Mouse (Mus musculus): ENCODE data around the gene Pigyl.

Pigyl gene

DNA sequence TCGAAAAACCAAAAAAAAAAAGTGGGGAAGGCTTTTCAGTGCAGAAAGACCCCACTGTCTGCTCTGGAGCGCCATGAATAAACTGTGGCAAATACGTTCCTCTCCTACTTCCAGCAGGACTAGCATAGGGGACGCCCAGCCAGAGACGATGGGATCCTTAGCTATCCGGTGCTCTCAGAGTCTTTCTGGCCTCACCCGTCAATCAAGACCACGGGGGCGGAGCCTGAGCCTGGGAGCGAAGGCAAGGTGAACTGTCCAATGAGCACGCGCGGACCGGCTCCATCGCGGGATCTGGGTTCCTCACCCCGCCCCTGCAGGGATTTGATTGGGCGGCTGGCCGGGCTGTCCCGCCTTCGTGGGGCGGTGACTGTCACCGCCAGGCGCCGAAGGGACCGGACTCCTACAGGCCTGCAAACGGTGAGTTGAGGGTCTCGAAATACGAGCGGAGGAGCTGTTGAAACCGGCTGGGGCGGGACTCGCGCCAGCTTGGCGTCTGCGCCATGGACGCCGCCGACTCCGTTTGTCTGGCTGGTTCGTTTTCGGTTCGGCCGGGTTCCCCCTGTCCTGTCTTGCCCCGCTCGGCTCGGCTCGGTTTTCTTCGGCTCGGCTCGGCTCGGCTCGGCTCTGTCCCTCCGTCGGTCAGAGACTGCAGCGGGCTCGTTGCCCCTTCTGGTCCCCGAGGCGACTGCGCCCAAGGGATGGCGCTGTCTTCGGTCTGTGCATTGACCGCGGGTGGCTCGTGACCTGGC lies at the start of gene Pigyl:
Pigyl (plus strand) TSS at position 350 of the 749 bp plus-strand sequence.
- DNase-seq (ENCODE audit: low spot score), result peak; percentile 97

GRCm38 (mm10) chr9:22108194-22108593 lies 48.5 kb upstream of the Pigyl start:
- DNase-seq (ENCODE audit: low spot score), result no peak

DNA sequence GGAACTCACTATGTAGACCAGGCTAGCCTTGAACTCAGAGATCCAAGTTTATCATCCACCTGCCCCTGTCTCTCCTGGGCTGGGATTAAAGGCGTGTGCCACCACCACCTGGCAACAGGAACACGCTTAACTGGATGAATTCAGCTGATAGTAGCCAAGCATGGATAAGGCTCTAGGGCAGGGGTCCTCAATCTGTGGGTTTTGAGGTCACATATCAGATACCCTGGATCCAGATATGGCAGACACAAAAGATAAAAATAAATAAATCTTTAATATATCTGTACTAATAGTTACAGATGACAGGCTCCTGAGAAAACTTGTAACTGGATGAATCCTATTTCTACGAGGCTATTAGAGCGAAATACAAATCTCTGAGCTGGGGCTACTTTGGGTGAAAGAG lies 41.0 kb upstream of the Pigyl start:
- no peak for DNase-seq (ENCODE audit: low spot score)

DNA sequence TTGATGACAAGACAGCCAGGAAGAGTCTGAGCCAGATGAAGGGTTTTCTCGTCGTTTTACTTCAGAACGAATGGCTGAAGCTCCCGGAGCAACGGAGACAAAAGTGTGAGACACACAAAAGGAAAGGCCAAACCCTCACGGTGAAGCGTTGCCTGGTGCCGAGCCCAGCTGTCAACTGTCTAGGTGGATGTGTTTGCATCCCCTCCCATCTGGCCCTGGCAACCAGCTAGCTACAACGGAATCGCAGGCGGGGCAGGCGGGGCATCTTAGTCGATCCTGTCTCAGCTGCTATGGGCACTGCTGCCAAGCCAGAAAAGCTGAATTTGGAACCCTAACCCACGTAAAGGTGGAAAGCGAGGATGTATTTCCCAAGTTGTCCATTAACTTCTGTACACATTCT lies 40.6 kb upstream of the Pigyl start:
- no peak for DNase-seq (ENCODE audit: low spot score)

- peak; percentile 95 for DNase-seq (ENCODE audit: low spot score)
Measured at GRCm38 (mm10) chr9:22116740-22117426, 39.8 kb upstream of the Pigyl start, which contains the start of gene Elof1. Gene Elof1 (minus strand): TSS chr9:22117172.

DNA sequence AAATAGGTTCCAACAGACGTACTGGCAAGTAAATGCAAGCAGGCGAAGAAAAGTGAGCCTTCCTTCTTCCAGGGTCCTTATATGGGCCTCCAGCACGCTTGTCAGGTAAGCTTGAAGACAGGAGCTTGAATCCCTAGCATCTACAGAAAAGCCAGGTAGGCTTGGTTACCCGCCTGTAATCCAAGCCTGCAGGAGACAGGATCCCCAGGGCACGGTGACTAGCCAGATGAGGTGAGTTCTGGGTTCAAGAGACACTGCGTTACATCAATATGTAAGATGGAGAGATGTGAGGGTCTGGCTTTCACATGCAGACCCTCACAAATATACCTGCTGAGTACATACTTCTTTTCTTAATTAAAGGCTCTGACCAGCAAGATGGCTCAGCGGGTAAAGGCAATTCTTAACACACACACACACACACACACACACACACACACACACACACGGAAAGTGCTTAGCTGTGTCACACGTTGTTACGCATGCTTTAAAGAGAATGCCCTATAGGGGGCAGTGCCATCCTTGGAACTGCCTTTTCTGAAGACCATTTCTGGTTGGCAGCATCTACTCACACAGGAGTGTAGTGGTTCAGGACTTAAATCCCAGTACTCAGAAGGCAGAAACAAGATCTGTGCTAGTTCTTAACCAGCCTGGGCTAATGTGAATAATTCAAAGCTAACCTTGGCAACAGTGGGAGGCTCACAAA lies 38.7 kb upstream of the Pigyl start:
- peak; percentile 78 for DNase-seq (ENCODE audit: low spot score)

DNA sequence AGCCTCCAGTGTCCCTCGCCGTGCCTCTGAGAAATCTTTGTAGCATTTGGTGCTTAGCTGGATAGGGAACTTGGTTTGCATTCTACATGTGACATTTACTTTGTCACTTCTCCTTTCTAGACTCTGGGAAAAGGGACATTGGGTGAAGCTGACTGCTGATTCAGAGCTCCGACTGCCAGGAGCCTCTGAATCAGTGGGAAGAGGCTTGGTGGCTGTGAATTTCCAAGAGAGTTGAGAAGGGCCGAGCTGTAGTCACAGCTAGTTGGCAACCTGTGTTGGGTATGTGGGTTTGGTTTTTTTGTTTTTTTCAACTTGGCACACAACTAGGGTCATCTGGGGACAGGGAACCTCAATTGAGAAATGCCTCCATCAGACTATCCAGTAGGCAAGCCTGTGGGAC lies 37.1 kb upstream of the Pigyl start:
- DNase-seq (ENCODE audit: low spot score), result no peak

DNA sequence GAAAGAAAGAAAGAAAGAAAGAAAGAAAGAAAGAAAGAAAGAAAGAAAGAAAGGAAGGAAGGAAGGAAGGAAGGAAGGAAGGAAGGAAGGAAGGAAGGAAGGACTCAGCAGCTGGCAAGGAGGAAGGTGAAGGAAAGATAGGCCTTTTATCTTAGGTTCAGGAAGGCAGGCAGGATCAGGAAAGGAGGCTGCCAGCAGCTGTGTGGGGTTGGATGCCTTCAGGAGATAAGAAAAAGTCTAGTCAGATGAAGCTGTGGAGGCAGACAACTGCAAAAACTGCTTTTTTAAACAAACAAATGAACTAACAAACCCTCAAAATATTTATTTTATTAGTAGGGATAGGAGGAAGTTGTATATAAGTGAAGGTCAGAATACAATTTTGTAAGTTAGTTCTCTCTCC lies 35.1 kb upstream of the Pigyl start:
- no peak for DNase-seq (ENCODE audit: low spot score)

- DNase-seq (ENCODE audit: low spot score), result no peak
Measured at GRCm38 (mm10) chr9:22122005-22122404, 34.6 kb upstream of the Pigyl start.

GRCm38 (mm10) chr9:22123069-22123609 lies 33.5 kb upstream of the Pigyl start:
- peak; percentile 34 for DNase-seq (ENCODE audit: low spot score)

DNA sequence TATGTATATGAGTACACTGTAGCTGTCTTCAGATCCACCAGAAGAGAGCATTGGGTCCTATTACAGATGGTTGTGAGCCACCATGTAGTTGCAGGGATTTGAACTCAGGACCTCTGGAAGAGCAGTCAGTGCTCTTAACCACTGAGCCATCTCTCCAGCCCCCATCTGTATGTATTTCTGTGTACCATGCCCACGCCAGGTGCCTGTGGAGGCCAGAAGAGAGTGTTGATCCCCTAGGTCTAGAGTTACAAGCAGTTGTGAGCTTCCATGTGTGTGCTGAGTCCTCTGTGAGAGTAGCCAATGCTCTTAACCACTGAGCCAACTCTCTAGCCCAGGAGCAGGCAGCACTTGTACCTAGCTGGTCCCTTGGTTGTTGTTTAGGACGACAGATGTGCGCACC lies 32.5 kb upstream of the Pigyl start:
- DNase-seq (ENCODE audit: low spot score), result no peak

- DNase-seq (ENCODE audit: low spot score), result no peak
Measured at GRCm38 (mm10) chr9:22125246-22126027, 31.2 kb upstream of the Pigyl start.

- DNase-seq (ENCODE audit: low spot score), result peak; percentile 60
Measured at GRCm38 (mm10) chr9:22131226-22131981, 25.2 kb upstream of the Pigyl start.

DNA sequence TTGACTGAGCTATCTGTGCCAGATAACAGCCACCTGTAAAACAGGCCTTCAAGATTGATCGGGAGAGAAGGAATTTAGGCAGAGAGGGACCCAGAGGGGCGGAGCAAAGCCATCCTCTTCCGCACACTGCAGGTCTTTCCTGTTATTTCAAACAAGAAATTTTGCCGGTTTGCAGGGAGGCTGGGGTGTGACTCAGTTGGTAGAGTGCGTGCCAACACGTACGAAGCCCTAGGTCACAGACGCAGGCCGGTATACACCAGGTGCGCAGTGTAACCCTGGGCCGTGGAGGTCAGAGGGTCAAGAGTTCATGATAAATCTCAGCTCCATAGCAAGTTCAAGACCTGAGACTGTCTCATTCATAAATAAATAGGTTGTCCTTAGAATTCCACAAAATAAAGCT lies 24.4 kb upstream of the Pigyl start:
- DNase-seq (ENCODE audit: low spot score), result peak; percentile 49

- DNase-seq (ENCODE audit: low spot score), result peak; percentile 49
Measured at GRCm38 (mm10) chr9:22134246-22134890, 22.3 kb upstream of the Pigyl start.

- no peak for DNase-seq (ENCODE audit: low spot score)
Measured at GRCm38 (mm10) chr9:22134988-22135643, 21.5 kb upstream of the Pigyl start.

DNA sequence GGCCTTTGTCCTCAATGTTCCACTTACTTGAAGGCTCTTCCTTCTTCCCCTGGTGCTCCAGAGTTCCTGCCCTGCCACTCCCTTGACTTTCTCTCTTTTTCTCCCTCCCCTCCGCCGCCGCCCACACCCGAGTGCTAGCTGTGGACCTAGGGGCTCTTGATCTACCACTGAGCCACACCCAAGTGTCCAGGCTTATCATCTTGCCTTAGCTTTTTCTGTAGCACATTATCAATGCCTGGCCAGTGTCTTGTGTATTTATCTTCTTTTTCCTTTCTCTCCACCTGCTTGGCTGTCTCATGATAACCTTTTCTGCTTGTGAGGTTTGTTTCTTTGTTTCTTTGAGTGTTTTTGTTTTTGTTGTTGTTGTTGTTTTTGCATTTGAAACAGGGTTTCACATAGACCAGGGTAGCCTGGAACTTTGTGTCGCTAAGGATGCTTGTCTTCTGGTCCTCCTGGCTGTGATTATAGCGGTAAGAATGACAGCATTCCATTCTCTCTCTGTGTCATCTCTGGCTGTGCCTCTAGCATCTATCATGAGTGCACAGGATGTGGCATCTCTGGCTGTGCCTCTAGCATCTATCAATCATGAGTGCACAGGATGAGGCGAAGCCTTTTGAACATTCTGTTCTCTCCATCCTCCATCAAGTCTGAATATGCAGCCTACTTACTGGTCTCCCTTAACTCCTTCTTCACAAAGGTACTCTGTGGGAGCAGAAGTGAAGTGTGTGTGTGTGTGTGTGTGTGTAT lies 20.8 kb upstream of the Pigyl start, which contains the start of gene Acp5:
Acp5 (minus strand) TSS at position 68 of the 747 bp plus-strand sequence.
- DNase-seq (ENCODE audit: low spot score), result peak; percentile 67

DNA sequence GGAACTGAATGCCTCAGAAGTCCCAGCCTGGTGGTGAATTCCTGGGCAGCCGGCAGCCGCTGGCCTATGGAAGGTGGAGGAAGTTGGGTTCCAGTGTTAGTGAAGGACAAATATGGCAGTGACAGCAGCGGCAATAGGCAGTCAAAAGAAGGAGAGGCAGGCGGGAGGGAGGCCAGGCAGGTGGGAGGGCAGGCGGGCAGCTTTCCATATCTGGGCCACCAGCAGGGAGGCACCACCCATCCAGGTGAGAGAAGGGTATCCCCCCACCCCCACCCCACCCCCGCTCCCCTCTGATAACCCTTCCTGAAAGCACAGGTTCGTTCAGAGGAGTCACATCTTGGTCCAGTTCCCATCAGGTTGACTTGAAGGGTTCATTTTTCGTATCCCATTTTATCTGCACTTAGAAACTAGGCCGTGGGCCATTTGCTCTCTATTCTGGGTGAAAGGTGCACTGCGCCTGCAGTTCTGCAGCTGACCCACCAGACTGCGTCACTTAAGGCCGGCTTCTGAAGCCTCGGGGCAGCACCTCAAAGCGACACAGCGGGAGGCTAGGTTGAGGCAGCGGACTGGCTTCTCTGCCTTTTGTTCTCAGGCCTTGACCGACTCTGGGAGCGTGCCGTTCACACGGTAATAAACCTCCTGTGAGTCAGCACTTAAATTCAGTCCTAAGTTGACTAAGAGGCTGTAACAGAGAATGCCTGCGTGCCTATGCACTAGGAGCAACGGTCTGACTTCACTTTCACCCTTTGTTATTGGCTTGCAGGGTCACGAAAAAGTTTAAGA lies 19.7 kb upstream of the Pigyl start:
- no peak for DNase-seq (ENCODE audit: low spot score)

All from T-cell, adult 2 months (primary cell).